Mouse (Mus musculus) macrophage (primary cell): ENCODE measurements around the gene Mcf2l. TPM values are rescaled to one million over a fixed set of nuclear protein-coding genes. Genes with fewer than 3 reads are reported as not detected.

Experiments used
- H3K27ac ChIP-seq: fragments of 350-480 bp; formaldehyde crosslinking; 2 replicates; pipeline ENCODE4 v1.9.0; 2021
- H3K36me3 ChIP-seq: fragments of 350-480 bp; formaldehyde crosslinking; 2 replicates; pipeline ENCODE4 v1.9.0; 2021; ENCODE audit errors: inconsistent target
- H3K4me3 ChIP-seq: fragments of 350-480 bp; formaldehyde crosslinking; 2 replicates; pipeline ENCODE4 v1.9.0; 2021; ENCODE audit errors: inconsistent target
- H3K79me2 ChIP-seq: fragments of 350-480 bp; formaldehyde crosslinking; 2 replicates; pipeline ENCODE4 v1.9.0; 2021; ENCODE audit errors: inconsistent target
- WGBS: methylation state at CpG from one replicate; pipeline ENCODE4 v1.1.7; 2026; ENCODE audit warnings: inconsistent platforms; ENCODE audit not compliant: missing documents; 5-methylcytosine and 5-hydroxymethylcytosine counted together
- polyA plus RNA-seq: library from polyadenylated mRNA; stranded (reverse); fragments of 250-400 nt; gene quantifications from 3 replicates; pipeline ENCODE4 v1.2.4, GENCODE M21; 2018; ENCODE audit warnings: inconsistent platforms

Gene Mcf2l
- polyA plus RNA-seq, 1 experiment from 2014 or later: 1.3 TPM

- Histone ChIP-seq H3K4me3 (no peak overlapping the region), H3K36me3 (no peaks in the 10 kb centered on the region), H3K27ac (no peak overlapping the region), H3K79me2 (no peaks in the 10 kb centered on the region)
- WGBS: 89% methylated on average over 5 of the region's 5 CpGs
These were observed 174.0 kb downstream of the Mcf2l start for GRCm38 (mm10) chr8:13047652-13048051.

DNA sequence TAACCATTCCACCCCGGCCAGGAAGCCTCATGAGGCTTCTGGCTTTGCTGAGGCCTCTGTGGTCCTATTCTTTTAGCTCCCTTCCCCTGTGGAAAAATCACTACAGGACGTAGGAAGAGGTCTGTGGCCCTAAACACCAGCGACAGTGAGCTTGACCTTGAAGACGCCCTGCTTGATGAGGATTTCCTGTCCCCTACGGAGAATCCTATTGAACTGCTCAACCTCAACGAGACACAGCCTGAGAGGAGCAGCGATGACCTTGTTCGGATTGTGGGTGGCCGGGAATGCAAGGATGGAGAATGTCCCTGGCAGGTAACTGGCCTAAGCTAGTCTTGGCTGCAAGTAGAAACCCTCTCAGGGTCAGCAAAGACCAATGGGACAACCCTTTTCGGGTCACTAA lies 176.9 kb downstream of the Mcf2l start:
- Histone ChIP-seq H3K27ac (no peak overlapping the region), H3K4me3 (no peak overlapping the region), H3K79me2 (no peaks in the 10 kb centered on the region), H3K36me3 (no peaks in the 10 kb centered on the region)
- 95% methylated on average over 10 of the region's 10 CpGs for WGBS

DNA sequence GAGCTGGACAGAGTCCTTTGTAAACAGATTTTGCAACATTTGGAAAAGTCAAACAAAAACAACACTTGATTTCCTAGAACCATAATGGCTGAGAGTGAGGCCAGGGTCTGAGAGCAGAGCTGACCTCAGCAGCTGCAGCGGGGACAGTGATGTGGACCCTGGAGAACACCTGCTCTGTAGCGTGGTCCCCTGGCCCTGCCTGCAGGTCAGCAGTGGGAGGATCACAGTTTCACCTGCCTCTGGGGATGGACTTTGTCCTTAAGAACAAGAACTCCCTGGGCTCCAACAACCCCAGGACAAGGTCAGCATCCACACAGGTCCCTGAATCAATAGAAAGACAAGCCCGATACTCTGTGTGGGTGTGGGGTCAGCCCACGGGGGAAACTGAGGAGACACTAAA lies 183.7 kb downstream of the Mcf2l start:
- Histone ChIP-seq H3K36me3 (no peaks in the 10 kb centered on the region), H3K27ac (no peak overlapping the region), H3K4me3 (no peak overlapping the region), H3K79me2 (no peaks in the 10 kb centered on the region)
- 92% methylated on average over 4 of the region's 4 CpGs for WGBS

DNA sequence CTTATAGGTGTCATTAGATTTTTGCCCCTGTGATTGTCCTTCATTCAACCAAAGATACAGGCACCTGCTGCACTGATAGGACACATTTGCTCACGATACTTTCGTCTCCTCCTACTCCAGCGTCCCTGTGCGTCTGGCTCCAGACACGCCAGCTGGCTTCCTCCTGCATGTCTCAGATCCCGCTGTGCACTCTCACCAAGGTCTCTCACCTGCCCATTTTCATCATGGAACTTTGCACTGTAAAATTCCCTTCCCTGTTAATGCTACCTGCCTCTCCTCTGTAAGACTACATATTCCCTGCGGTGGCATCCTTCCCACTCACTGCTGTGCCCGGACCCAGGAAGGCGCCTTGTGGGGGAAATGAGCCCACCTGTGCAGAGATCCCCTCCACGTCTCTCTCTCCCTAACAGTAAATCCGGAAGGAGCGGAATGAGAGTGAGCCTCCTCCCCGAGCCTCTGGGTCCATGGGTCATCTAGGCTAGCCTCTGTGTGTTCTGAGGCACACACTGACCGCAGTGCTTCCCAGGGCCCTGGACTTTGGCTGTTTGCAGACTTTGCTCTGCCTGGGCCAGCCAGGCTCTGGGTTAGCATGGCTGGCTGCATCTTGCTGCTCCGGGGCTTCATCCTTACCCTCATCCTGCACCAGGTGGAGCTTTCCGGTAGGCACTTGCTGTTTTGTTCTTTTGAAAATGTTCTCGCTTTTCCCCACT lies 187.0 kb downstream of the Mcf2l start, which contains the start of gene Proz:
Gene Proz (plus strand): TSS at position 474 of the 710 bp plus-strand sequence.
- WGBS: 87% methylated on average over 17 of the region's 17 CpGs
- H3K79me2 ChIP-seq: no peaks in the 10 kb centered on the region
- H3K36me3 ChIP-seq: no peaks in the 10 kb centered on the region
- no peak within 1 kb of the TSS for H3K27ac ChIP-seq
- no peak within 1 kb of the TSS for H3K4me3 ChIP-seq

DNA sequence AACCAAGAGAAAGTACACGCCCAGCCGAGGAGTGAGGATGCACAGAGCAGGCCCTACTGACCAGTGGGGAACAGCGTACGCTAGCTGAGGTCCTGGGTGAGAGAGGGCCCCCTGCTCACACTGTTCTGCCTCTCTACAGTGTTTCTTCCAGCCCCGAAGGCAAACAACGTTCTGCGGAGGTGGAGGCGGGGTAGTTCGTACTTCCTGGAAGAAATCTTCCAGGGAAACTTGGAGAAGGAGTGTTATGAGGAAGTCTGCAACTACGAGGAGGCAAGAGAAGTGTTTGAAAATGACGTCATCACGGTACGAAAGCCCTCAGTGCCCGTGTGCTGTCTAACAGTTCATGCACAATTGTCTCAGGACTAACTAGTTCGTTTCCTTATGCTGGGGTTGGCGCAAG lies 189.5 kb downstream of the Mcf2l start:
- H3K36me3 ChIP-seq: no peaks in the 10 kb centered on the region
- no peaks in the 10 kb centered on the region for H3K79me2 ChIP-seq
- 69% methylated on average over 16 of the region's 16 CpGs for WGBS
- no peak overlapping the region for H3K27ac ChIP-seq
- H3K4me3 ChIP-seq: no peak overlapping the region

Other genes starting within 250 kb of the Mcf2l start
- 19.7 to 21.8 TPM (median 20.3 TPM) in 3 replicates for gene Tubgcp3, start 201.6 kb upstream of the Mcf2l start, polyA plus RNA-seq
- 17.0 to 22.5 TPM (median 18.3 TPM) in 3 replicates for gene Atp11a, start 116.8 kb upstream of the Mcf2l start, polyA plus RNA-seq
- gene F7, start 152.2 kb downstream of the Mcf2l start, polyA plus RNA-seq: 1.3 to 5.2 TPM (median 2.3 TPM) in 3 replicates
- gene F10, start 163.5 kb downstream of the Mcf2l start, polyA plus RNA-seq: 1.3 to 4.8 TPM (median 3.4 TPM) in 3 replicates
- not detected in 3 replicates for gene Proz, start 187.1 kb downstream of the Mcf2l start, polyA plus RNA-seq
- 10.7 to 16.7 TPM (median 13.2 TPM) in 3 replicates for gene Pcid2, start 231.7 kb downstream of the Mcf2l start, polyA plus RNA-seq
- gene Cul4a, start 231.8 kb downstream of the Mcf2l start, polyA plus RNA-seq: 36.8 to 51.4 TPM (median 43.9 TPM) in 3 replicates